In the genomic region with DNA sequence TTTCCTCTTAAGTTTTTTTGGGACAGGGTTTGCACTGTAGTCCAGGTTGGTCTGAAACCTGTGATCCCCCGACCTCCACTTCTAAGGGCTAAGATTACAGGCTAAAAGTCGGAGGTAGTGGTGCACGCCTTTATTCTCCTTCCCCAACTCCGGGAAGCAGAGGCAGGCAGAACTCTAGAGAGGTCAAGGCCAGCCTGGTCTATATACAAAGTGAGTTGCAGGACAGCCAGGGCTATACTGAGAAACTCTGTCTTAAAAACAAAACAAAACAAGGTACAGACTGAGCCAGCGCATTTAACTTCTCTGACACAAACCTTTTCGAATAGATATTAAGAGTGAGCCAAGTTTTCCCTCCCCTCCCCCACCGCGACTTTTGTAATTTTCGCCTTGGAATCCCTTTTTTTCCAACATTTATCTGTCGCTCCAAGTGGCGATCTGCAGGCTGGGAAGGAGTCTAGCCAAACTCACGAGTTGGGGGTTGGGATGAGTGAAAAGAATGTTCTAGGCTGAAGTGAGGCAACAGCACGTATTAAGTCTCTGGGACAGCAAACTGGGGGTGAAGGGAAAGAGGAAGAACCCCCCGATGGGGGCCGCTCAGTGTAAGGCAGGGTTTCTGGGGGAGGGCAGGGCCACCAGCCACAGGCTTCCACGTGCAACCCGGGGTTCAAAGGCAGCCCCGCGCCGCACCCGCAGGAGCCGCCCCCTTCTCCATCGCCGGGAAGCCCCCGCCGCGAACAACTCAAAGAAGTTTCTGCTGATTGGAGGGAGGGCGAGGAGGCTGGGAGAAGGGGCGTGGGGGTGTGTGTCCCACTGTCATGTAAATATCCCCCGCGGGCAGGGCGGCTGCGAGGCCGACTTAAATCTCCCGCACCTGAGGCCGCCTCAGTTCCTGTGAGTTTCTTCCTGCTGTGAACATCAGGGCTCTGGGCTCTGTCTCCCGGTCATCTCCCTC, we compare ENCODE assay signal across 8 mouse cellular contexts. TPM values are rescaled to one million over a fixed set of nuclear protein-coding genes. Genes with fewer than 3 reads are reported as not detected.
DNase-seq lines count a peak whose midpoint lies in the region; ATAC-seq and TF ChIP-seq lines count a peak whose summit lies in the region.

No protein-coding gene starts in this region.

- H3K36me3 ChIP-seq in MEL (ENCODE audit: control insufficient read depth in 1 of 2, insufficient read depth in 2 of 2, low read length in 2 of 2) = peaks cover 0 to 18% of the 10 kb centered on the region in 2 experiments; a peak in 2 of 4 replicates
- no peaks in the 10 kb centered on the region for H3K36me3 ChIP-seq in heart, embryonic 15.5 days
- no peaks in the 10 kb centered on the region for H3K36me3 ChIP-seq in splenic B cell, adult 2 months (ENCODE audit: control insufficient read depth, insufficient read depth, low read length, poor library complexity, severe bottlenecking)

- WGBS in heart, embryonic 15.5 days = 7% methylated on average over 37 of the region's 37 CpGs

- H3K4me1 ChIP-seq in MEL (ENCODE audit: control insufficient read depth in 1 of 2, insufficient read depth in 2 of 2, low read length in 2 of 2) = peaks cover 3 to 14% of the 10 kb centered on the region in 2 experiments; a peak in 3 of 4 replicates
- H3K4me1 ChIP-seq in heart, embryonic 15.5 days (replicated peaks) = peaks cover 35% of the 10 kb centered on the region

- peak; percentile 6 to 26; a peak in 1 of 4 replicates for TF ChIP-seq EP300 in MEL (IDR thresholded peaks at IDR 0.05; ENCODE audit: low read depth in 1 of 2, low read length in 2 of 2)

- DNase-seq in 3T3-L1 (ENCODE audit: low read depth, low spot score) (peak; percentile 63), MEL (ENCODE audit: low read depth, low spot score) (peak; percentile 94)
- peak; percentile 60 for DNase-seq in embryo, embryonic 11.5 days (ENCODE audit: low read depth, low spot score)
- DNase-seq in kidney, postnatal 36 days = peak; percentile 13 to 56
- peak; percentile 51 for DNase-seq in splenic B cell, adult 2 months (ENCODE audit: low read depth, low spot score)
- no peak for DNase-seq in left cerebral cortex, postnatal 36 days (ENCODE audit: low spot score in 2 of 2)

- H3K4me3 ChIP-seq in MEL (ENCODE audit: control insufficient read depth in 1 of 2, insufficient read depth in 1 of 2, low read depth in 2 of 2, low read length in 2 of 2) = peak overlapping the region; percentile 86 to 94
- H3K4me3 ChIP-seq in heart, embryonic 15.5 days = peak overlapping the region; percentile 69

- no peaks in the 10 kb centered on the region for H3K9me3 ChIP-seq in MEL (replicated peaks; ENCODE audit: insufficient read depth, low read length)
- H3K9me3 ChIP-seq in heart, embryonic 15.5 days (replicated peaks) = no peaks in the 10 kb centered on the region

- no peaks in the 10 kb centered on the region for H3K27me3 ChIP-seq in MEL (ENCODE audit: control insufficient read depth in 1 of 2, insufficient read depth in 2 of 2, low read length in 2 of 2)
- no peaks in the 10 kb centered on the region for H3K27me3 ChIP-seq in heart, embryonic 15.5 days
- no peaks in the 10 kb centered on the region for H3K27me3 ChIP-seq in splenic B cell, adult 2 months (ENCODE audit: control insufficient read depth, insufficient read depth, low read length, poor library complexity, severe bottlenecking)

- H3K4me2 ChIP-seq in heart, embryonic 15.5 days = peak overlapping the region; percentile 91

- no peak for TF ChIP-seq CTCF in MEL (IDR thresholded peaks at IDR 0.05 in 2 of 3, conservative IDR thresholded peaks at IDR 0.05 in 1 of 3; ENCODE audit: control insufficient read depth in 1 of 3, insufficient read depth in 1 of 3, low read depth in 2 of 3, low read length in 3 of 3, poor library complexity in 1 of 3, severe bottlenecking in 1 of 3)

- no peak for TF ChIP-seq RAD21 in MEL (IDR thresholded peaks at IDR 0.05; ENCODE audit: low read depth, low read length)

- peak in 1 of 2 experiments; percentile 54; a peak in 1 of 4 replicates for TF ChIP-seq POLR2A in MEL (IDR thresholded peaks at IDR 0.05; ENCODE audit: control insufficient read depth in 1 of 2, insufficient read depth in 1 of 2, low read depth in 1 of 2, low read length in 2 of 2, poor library complexity in 1 of 2)

- peaks cover 46% of the 10 kb centered on the region for H3K79me2 ChIP-seq in MEL (ENCODE audit: control insufficient read depth, insufficient read depth, low read length, poor library complexity)

- intact Hi-C loops in left cerebral cortex, postnatal 36 days (cut with DNase I) = no loop called here

- no peak for ATAC-seq in heart, embryonic 15.5 days (replicated peaks; ENCODE audit: insufficient number of reproducible peaks, insufficient read depth, low FRiP score, low read depth)
- peak; percentile 44 for ATAC-seq in megakaryocyte progenitor cell, adult 5-6 weeks (replicated peaks; ENCODE audit: poor library complexity)

- peak overlapping the region; percentile 99 for H3K9ac ChIP-seq in MEL (ENCODE audit: control insufficient read depth, low read depth, low read length, poor library complexity, severe bottlenecking)
- peak overlapping the region; percentile 74 for H3K9ac ChIP-seq in heart, embryonic 15.5 days

- H3K27ac ChIP-seq in MEL (ENCODE audit: control insufficient read depth, low read depth, low read length) = peak overlapping the region; percentile 97
- peak overlapping the region; percentile 96 for H3K27ac ChIP-seq in heart, embryonic 15.5 days

TF ChIP-seq in MEL, 35 proteins besides CTCF, POLR2A, EP300 and RAD21:
- TF ChIP-seq NELFE (IDR thresholded peaks at IDR 0.05; ENCODE audit: low read depth, low read length) (peak; percentile 23; the same call in 1 of the 2 replicates), USF1 (IDR thresholded peaks at IDR 0.05; ENCODE audit: low read depth, low read length) (peak; percentile 19; the same call in 1 of the 2 replicates), ELF1 (IDR thresholded peaks at IDR 0.05; ENCODE audit: low read depth, low read length) (no peak), BHLHE40 (IDR thresholded peaks at IDR 0.05; ENCODE audit: borderline replicate concordance, low read depth, low read length) (peak; percentile 46; the same call in 1 of the 2 replicates), MAX (IDR thresholded peaks at IDR 0.05; ENCODE audit: low read length) (peak; percentile 91), TBP (IDR thresholded peaks at IDR 0.05; ENCODE audit: low read depth, low read length) (peak; percentile 67; the same call in 1 of the 2 replicates), CHD2 (IDR thresholded peaks at IDR 0.05; ENCODE audit: low read length) (peak; percentile 75), HCFC1 (IDR thresholded peaks at IDR 0.05; ENCODE audit: low read depth, low read length) (no peak; the same call in none of the 2 replicates), NRF1 (IDR thresholded peaks at IDR 0.05; ENCODE audit: insufficient read depth, low read depth, low read length, poor library complexity, severe bottlenecking) (no peak), MAZ (IDR thresholded peaks at IDR 0.05; ENCODE audit: low read depth, low read length) (peak; percentile 81; the same call in 1 of the 2 replicates), MXI1 (IDR thresholded peaks at IDR 0.05; ENCODE audit: low read depth, low read length) (peak; percentile 97), SIN3A (IDR thresholded peaks at IDR 0.05; ENCODE audit: low read length) (peak; percentile 71), MYC (IDR thresholded peaks at IDR 0.05; ENCODE audit: low read depth, low read length) (peak; percentile 89), ETS1 (IDR thresholded peaks at IDR 0.05; ENCODE audit: low read depth, low read length) (peak; percentile 21), TAL1 (IDR thresholded peaks at IDR 0.05; ENCODE audit: low read length) (no peak), POLR2AphosphoS5 (IDR thresholded peaks at IDR 0.05; ENCODE audit: borderline replicate concordance, low read depth, low read length) (0 out of 2 replicates have a peak, but pooled peaks have one; percentile 60), CHD1 (IDR thresholded peaks at IDR 0.05; ENCODE audit: low read depth, low read length) (0 out of 2 replicates have a peak, but pooled peaks have one; percentile 69)

RNA-seq across cellular contexts. Expression of gene Set, which starts 4.3 kb away (rescaled TPM):
- total RNA-seq in MEL (2012; rRNA removed) = 580 and 633 TPM in 2 replicates
- 100 to 1,000 TPM; 250 to 973 TPM for polyA plus RNA-seq in MEL (2012; ENCODE audit: insufficient read depth in 1 of 2, insufficient read length in 2 of 2, low read depth in 1 of 2, low replicate concordance in 2 of 2, missing spikeins in 1 of 2)
- polyA plus RNA-seq in heart, embryonic 15.5 days (2015; fragmentation: Nextera tagmentation; extraction: Ambion mirVana) = 194 and 206 TPM in 2 replicates
- 465 and 470 TPM in 2 replicates for total RNA-seq in megakaryocyte progenitor cell, adult 5-6 weeks (2015)
- 1,489 and 2,093 TPM in 2 replicates for total RNA-seq in megakaryocyte progenitor cell, adult 5-6 weeks (2017)
- 100 to 1,000 TPM; 180 to 185 TPM for total RNA-seq in left cerebral cortex, postnatal 36 days (2021)

RNA-seq across cellular contexts. Expression of gene Wdr34, which starts 12.8 kb away (rescaled TPM):
- 49.3 and 53.1 TPM in 2 replicates for total RNA-seq in MEL (2012; rRNA removed)
- polyA plus RNA-seq in MEL (2012; ENCODE audit: insufficient read depth in 1 of 2, insufficient read length in 2 of 2, low read depth in 1 of 2, low replicate concordance in 2 of 2, missing spikeins in 1 of 2) = 10 to 100 TPM in 1 of 2 experiments, not detected in 1; 78.3 TPM
- 18.7 and 25.0 TPM in 2 replicates for polyA plus RNA-seq in heart, embryonic 15.5 days (2015; fragmentation: Nextera tagmentation; extraction: Ambion mirVana)
- 9.5 and 18.5 TPM in 2 replicates for total RNA-seq in megakaryocyte progenitor cell, adult 5-6 weeks (2015)
- total RNA-seq in megakaryocyte progenitor cell, adult 5-6 weeks (2017) = 9.4 and 10.3 TPM in 2 replicates
- 10 to 100 TPM; 38.6 to 40.8 TPM for total RNA-seq in left cerebral cortex, postnatal 36 days (2021)

RNA-seq across cellular contexts. Expression of gene Pkn3, which starts 16.0 kb away (rescaled TPM):
- 2.0 and 2.9 TPM in 2 replicates for total RNA-seq in MEL (2012; rRNA removed)
- polyA plus RNA-seq in MEL (2012; ENCODE audit: insufficient read depth in 1 of 2, insufficient read length in 2 of 2, low read depth in 1 of 2, low replicate concordance in 2 of 2, missing spikeins in 1 of 2) = 1 to 10 TPM in 1 of 2 experiments, not detected in 1; 5.8 TPM
- polyA plus RNA-seq in heart, embryonic 15.5 days (2015; fragmentation: Nextera tagmentation; extraction: Ambion mirVana) = 11.0 and 11.1 TPM in 2 replicates
- 3.1 and 3.6 TPM in 2 replicates for total RNA-seq in megakaryocyte progenitor cell, adult 5-6 weeks (2015)
- total RNA-seq in megakaryocyte progenitor cell, adult 5-6 weeks (2017) = 7.9 and 10.2 TPM in 2 replicates
- total RNA-seq in left cerebral cortex, postnatal 36 days (2021) = 1 to 10 TPM; 1.1 to 2.9 TPM

RNA-seq across cellular contexts. Expression of gene Zdhhc12, which starts 32.0 kb away (rescaled TPM):
- 22.6 and 25.1 TPM in 2 replicates for total RNA-seq in MEL (2012; rRNA removed)
- 10 to 100 TPM in 1 of 2 experiments, not detected in 1; 42.1 TPM for polyA plus RNA-seq in MEL (2012; ENCODE audit: insufficient read depth in 1 of 2, insufficient read length in 2 of 2, low read depth in 1 of 2, low replicate concordance in 2 of 2, missing spikeins in 1 of 2)
- polyA plus RNA-seq in heart, embryonic 15.5 days (2015; fragmentation: Nextera tagmentation; extraction: Ambion mirVana) = 25.8 and 31.3 TPM in 2 replicates
- total RNA-seq in megakaryocyte progenitor cell, adult 5-6 weeks (2015) = 17.4 and 18.2 TPM in 2 replicates
- 10.7 and 13.3 TPM in 2 replicates for total RNA-seq in megakaryocyte progenitor cell, adult 5-6 weeks (2017)
- 1 to 10 TPM; 7.2 to 8.6 TPM for total RNA-seq in left cerebral cortex, postnatal 36 days (2021)

Comparison
In these comparisons a context has a peak if more than half of its experiments do, and no peak if none do; other contexts are left out.
1. DNase-seq: peak in 3T3-L1 (single experiment), MEL (single experiment), embryo, embryonic 11.5 days (single experiment), kidney, postnatal 36 days (2 of 2) and splenic B cell, adult 2 months (single experiment); none in left cerebral cortex, postnatal 36 days (0 of 2).